Mouse (Mus musculus) limb, embryonic 11.5 days (tissue): ENCODE data around the gene Gimap8. TPM values are rescaled to one million over a fixed set of nuclear protein-coding genes. Genes with fewer than 3 reads are reported as not detected.
"Not testable (repeated sequence)": the region's sequence is repeated elsewhere in the genome, so short reads cannot be mapped to it uniquely, and the experiment has no call there.

Experiments
- ATAC-seq: fragments of 200-750 bp; cut with Nextera tagmentation; 2 replicates; pipeline ENCODE4 v1.8.0; 2017; ENCODE audit warnings: low read depth; ENCODE audit not compliant: insufficient number of reproducible peaks, low FRiP score, low TSS enrichment
- DNase-seq: peaks from one replicate; pipeline ENCODE4 v3.0.0-alpha.2; 2015; ENCODE audit warnings: low spot score
- H3K27ac ChIP-seq: fragments of 300-500 bp; sonication (generic); replicated peaks from 2 replicates; pipeline ENCODE4 v1.5.1; 2014; ENCODE audit warnings: low read depth, mild to moderate bottlenecking, low read length
- H3K27me3 ChIP-seq: fragments of 300-500 bp; sonication (generic); 2 replicates; pipeline ENCODE4 v1.6.1; 2014; ENCODE audit warnings: mild to moderate bottlenecking, low read length, mixed read lengths; ENCODE audit not compliant: control insufficient read depth, insufficient read depth
- H3K36me3 ChIP-seq: fragments of 300-500 bp; sonication (generic); 2 replicates; pipeline ENCODE4 v1.6.1; 2014; ENCODE audit warnings: mild to moderate bottlenecking, low read length, moderate library complexity, mixed read lengths; ENCODE audit not compliant: control insufficient read depth, insufficient read depth
- H3K4me1 ChIP-seq: fragments of 300-500 bp; sonication (generic); 2 replicates; pipeline ENCODE4 v1.6.1; 2014; ENCODE audit warnings: low read length, mixed read lengths; ENCODE audit not compliant: control insufficient read depth, insufficient read depth
- H3K4me2 ChIP-seq: fragments of 300-500 bp; sonication (generic); 2 replicates; pipeline ENCODE4 v1.6.1; 2014; ENCODE audit warnings: low read depth, mild to moderate bottlenecking, moderate library complexity; ENCODE audit not compliant: severe bottlenecking
- H3K4me3 ChIP-seq: fragments of 300-500 bp; sonication (generic); 2 replicates; pipeline ENCODE4 v1.5.1; 2014; ENCODE audit warnings: low read depth, low read length
- H3K9ac ChIP-seq: fragments of 300-500 bp; sonication (generic); 2 replicates; pipeline ENCODE4 v1.6.1; 2014; ENCODE audit warnings: mild to moderate bottlenecking, low read length
- H3K9me3 ChIP-seq: fragments of 300-500 bp; sonication (generic); 2 replicates; pipeline ENCODE4 v1.6.1; 2016; ENCODE audit warnings: low read length; ENCODE audit not compliant: control insufficient read depth
- WGBS: fragments of 180-500 bp; shearing (Covaris S2); extraction: QIAGEN DNeasy Blood & Tissue Kit; methylation state at CpG from one replicate; pipeline ENCODE4 v1.1.7; 2014; 5-methylcytosine and 5-hydroxymethylcytosine counted together
- polyA plus RNA-seq: library from polyadenylated mRNA; unstranded; fragments of >200 nt; fragmentation: Nextera tagmentation; extraction: Ambion mirVana; gene quantifications from 2 replicates; pipeline ENCODE4 v1.2.1, GENCODE M21; 2014

Gimap8 gene
- polyA plus RNA-seq, 1 experiment from 2014 or later = 0.48 TPM

- Histone ChIP-seq H3K27ac (no peak overlapping the region), H3K9me3 (no peaks in the 10 kb centered on the region), H3K27me3 (no peaks in the 10 kb centered on the region), H3K9ac (no peak overlapping the region), H3K4me1 (no peaks in the 10 kb centered on the region; the same call in 1 of the 2 replicates), H3K36me3 (no peaks in the 10 kb centered on the region), H3K4me2 (no peak overlapping the region), H3K4me3 (no peak overlapping the region)
- 91% methylated on average over 17 of the region's 17 CpGs for WGBS
- DNase-seq (no peak), ATAC-seq (no peak)
These were observed 30.7 kb downstream of the Gimap8 start for GRCm38 (mm10) chr6:48677492-48678345.

- Histone ChIP-seq H3K27me3 (no peaks in the 10 kb centered on the region), H3K36me3 (no peaks in the 10 kb centered on the region), H3K4me2 (no peak overlapping the region), H3K4me3 (no peak overlapping the region), H3K9ac (no peak overlapping the region), H3K4me1 (no peaks in the 10 kb centered on the region; the same call in 1 of the 2 replicates), H3K9me3 (no peaks in the 10 kb centered on the region), H3K27ac (no peak overlapping the region)
- 82% methylated on average over 4 of the region's 4 CpGs for WGBS
- no peak for ATAC-seq
- DNase-seq = no peak
These were observed 31.4 kb downstream of the Gimap8 start for GRCm38 (mm10) chr6:48678391-48678790.

DNA sequence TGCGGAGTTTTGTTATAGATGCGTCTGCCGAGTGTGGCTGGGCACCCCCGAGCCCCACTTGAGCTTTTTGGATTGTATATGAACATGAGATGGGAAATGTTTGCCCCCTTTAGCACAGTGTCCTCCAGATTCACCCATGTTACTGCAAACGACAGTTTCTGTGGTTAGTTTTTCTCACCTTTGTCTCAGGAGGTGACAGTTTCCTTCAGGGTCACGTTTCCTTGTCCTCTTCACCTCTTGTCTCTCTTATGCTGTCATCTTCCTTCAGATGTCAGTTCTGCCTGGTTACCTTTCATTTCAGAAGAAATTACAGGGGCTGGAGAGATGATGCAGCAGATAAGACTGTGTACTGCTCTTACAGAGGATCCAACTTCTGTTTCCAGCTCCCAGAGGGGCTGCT is 32.7 kb downstream of the Gimap8 start:
- Histone ChIP-seq H3K4me3 (no peak overlapping the region), H3K4me1 (no peaks in the 10 kb centered on the region; the same call in 1 of the 2 replicates), H3K9me3 (no peaks in the 10 kb centered on the region), H3K36me3 (no peaks in the 10 kb centered on the region), H3K27me3 (no peaks in the 10 kb centered on the region), H3K9ac (no peak overlapping the region), H3K4me2 (no peak overlapping the region), H3K27ac (no peak overlapping the region)
- ATAC-seq = no peak
- DNase-seq = no peak
- 72% methylated on average over 6 of the region's 6 CpGs for WGBS

- H3K4me1 ChIP-seq = no peaks in the 10 kb centered on the region; the same call in 1 of the 2 replicates
- no peak overlapping the region for H3K4me3 ChIP-seq
- 85% methylated on average over 5 of the region's 5 CpGs for whole genome bisulfite sequencing
- DNase-seq (no peak), ATAC-seq (no peak)
- no peak overlapping the region for H3K4me2 ChIP-seq
- H3K9ac ChIP-seq = no peak overlapping the region
- no peaks in the 10 kb centered on the region for H3K36me3 ChIP-seq
- no peaks in the 10 kb centered on the region for H3K27me3 ChIP-seq
- H3K27ac ChIP-seq = no peak overlapping the region
- H3K9me3 ChIP-seq = no peaks in the 10 kb centered on the region
These were observed 33.4 kb downstream of the Gimap8 start for GRCm38 (mm10) chr6:48680421-48680820.

DNA sequence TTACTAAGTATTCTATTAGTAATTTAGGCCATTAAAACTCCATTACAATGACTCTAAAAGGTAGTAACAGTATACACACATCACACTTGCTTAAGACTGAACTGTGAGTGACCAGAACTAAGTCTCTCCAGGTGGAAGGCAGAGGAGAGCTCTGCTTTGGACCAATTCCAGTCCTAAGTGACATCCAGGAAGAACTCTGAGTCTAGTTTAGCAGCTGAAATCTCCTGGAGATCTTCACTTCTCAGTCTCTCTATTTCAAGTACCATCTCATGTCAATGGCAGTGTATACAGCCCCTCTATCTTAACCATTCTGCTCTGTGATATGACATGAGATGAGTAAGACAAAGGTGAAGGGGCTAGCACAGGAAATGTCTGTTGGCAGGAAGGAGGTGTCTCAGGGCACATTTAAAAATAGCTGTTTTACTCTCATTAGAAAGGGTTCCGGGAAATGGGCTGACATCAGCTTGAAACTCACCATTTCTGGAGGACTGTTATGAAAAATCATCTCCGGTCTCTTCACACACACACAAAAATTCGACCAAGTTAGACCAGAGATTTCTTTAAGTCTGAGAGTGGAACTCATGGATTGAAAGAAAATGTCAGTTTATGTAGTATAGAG is 34.5 kb downstream of the Gimap8 start:
- no peak overlapping the region for H3K4me2 ChIP-seq
- H3K27me3 ChIP-seq = no peaks in the 10 kb centered on the region
- no peaks in the 10 kb centered on the region for H3K9me3 ChIP-seq
- 80% methylated on average over 3 of the region's 3 CpGs for WGBS
- no peaks in the 10 kb centered on the region for H3K36me3 ChIP-seq
- H3K9ac ChIP-seq = no peak overlapping the region
- H3K4me1 ChIP-seq = no peaks in the 10 kb centered on the region
- ATAC-seq = no peak
- no peak overlapping the region for H3K4me3 ChIP-seq
- no peak for DNase-seq
- no peak overlapping the region for H3K27ac ChIP-seq

DNA sequence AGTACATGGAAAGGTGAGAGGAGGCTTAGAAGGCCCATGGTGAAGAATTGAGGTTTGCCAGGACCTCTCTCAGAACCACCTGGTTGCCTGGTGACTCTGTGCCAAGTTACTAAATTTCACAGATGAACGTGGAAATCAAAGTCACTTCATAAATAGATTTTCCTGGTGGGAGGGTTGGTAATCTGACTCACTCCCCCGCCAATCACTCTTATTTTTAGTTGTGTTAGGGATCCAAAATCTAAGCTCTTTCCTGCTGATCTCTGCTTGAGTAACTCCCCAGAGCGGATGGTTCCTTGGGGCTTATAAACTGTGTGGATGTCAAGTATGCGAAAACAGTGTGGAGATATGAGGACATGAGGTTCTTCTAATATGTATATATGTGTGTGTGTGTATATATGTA is 35.2 kb downstream of the Gimap8 start:
- no peak overlapping the region for H3K9ac ChIP-seq
- no peak for DNase-seq

DNA sequence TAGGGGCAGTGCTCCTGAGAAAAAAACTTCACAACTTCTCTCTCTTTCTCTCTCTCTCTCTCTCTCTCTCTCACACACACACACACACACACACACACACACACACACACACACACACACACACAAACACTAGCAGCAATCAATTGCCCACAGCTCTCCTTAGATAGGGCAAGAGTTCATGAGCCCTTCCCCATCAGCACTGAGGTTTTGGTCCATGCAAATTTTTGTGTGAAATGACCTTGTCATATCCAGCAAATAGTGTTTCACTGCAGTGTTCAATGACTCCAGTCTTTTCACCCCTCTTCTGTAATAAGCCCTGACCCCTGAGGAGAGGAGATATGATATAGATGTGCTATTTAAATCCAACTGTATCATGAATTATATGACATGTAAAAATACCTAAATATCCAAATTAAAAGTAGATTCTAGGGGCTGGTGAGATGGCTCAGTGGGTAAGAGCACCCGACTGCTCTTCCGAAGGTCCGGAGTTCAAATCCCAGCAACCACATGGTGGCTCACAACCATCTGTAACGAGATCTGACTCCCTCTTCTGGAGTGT is 36.3 kb downstream of the Gimap8 start:
- 91% methylated on average over 3 of the region's 4 CpGs for WGBS
- H3K4me2 ChIP-seq, H3K9ac ChIP-seq, H3K4me1 ChIP-seq, H3K27me3 ChIP-seq, H3K36me3 ChIP-seq, H3K4me3 ChIP-seq, ATAC-seq, DNase-seq, H3K9me3 ChIP-seq, H3K27ac ChIP-seq: not testable (repeated sequence)

More for the DNA sequence above, 35.2 kb downstream of the Gimap8 start:
- ATAC-seq = no peak
- Histone ChIP-seq H3K4me1 (no peaks in the 10 kb centered on the region), H3K9me3 (no peaks in the 10 kb centered on the region), H3K4me3 (no peak overlapping the region), H3K36me3 (no peaks in the 10 kb centered on the region), H3K4me2 (no peak overlapping the region), H3K27ac (no peak overlapping the region), H3K27me3 (no peaks in the 10 kb centered on the region)
- WGBS = 80% methylated on average over 4 of the region's 4 CpGs

DNA sequence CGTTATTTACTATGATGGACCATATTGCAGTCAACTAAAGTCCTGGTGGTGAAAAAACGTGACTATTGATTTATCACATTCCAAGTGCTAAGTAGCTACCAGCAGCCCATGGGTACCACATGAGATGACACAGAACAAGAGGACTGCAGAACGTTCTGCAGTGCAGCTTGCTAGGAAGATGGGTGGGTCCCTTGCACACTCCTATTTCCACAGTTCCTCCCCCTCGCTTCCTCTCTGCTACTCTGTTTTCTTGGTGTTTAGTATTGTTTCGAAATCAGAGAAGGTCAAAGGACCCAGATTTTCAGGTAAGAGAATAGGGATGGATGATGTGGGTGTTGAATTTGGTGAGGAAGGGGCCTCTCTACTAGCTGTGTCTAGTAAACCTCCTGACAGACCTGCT is 37.3 kb downstream of the Gimap8 start, which contains the start of gene Gimap4:
Gene Gimap4, plus strand, starts transcription at position 231 of the 400 bp plus-strand sequence.
- H3K9ac ChIP-seq = no peak within 1 kb of the TSS
- H3K4me3 ChIP-seq = no peak within 1 kb of the TSS
- no peaks in the 10 kb centered on the region for H3K27me3 ChIP-seq
- WGBS = 78% methylated on average over 5 of the region's 5 CpGs
- H3K4me1 ChIP-seq = no peaks in the 10 kb centered on the region
- H3K36me3 ChIP-seq = no peaks in the 10 kb centered on the region
- no peak within 1 kb of the TSS for H3K4me2 ChIP-seq
- H3K27ac ChIP-seq = no peak within 1 kb of the TSS
- H3K9me3 ChIP-seq = no peaks in the 10 kb centered on the region
- DNase-seq = no peak
- ATAC-seq = no peak
